Mouse (Mus musculus) neural tube, embryonic 14.5 days (tissue): ENCODE measurements around the gene Wdr70. TPM values are rescaled to one million over a fixed set of nuclear protein-coding genes. Genes with fewer than 3 reads are reported as not detected.

Experiments used
- ATAC-seq: fragments of 200-750 bp; cut with Nextera tagmentation; 2 replicates; pipeline ENCODE4 v1.8.0; 2017; ENCODE audit warnings: low read depth, mild to moderate bottlenecking, moderate TSS enrichment, moderate library complexity
- H3K27ac ChIP-seq: fragments of 300-500 bp; sonication (generic); 2 replicates; pipeline ENCODE4 v1.5.1; 2014; ENCODE audit warnings: low read depth, mild to moderate bottlenecking, control low read depth, low read length, moderate library complexity, mixed read lengths
- H3K27me3 ChIP-seq: fragments of 300-500 bp; sonication (generic); 2 replicates; pipeline ENCODE4 v1.6.1; 2014; ENCODE audit warnings: low read length; ENCODE audit not compliant: control insufficient read depth, insufficient read depth
- H3K36me3 ChIP-seq: fragments of 300-500 bp; sonication (generic); 2 replicates; pipeline ENCODE4 v1.6.1; 2014; ENCODE audit warnings: low read length, mixed read lengths; ENCODE audit not compliant: control insufficient read depth, insufficient read depth
- H3K4me1 ChIP-seq: fragments of 300-500 bp; sonication (generic); 2 replicates; pipeline ENCODE4 v1.6.1; 2014; ENCODE audit warnings: low read length; ENCODE audit not compliant: control insufficient read depth, insufficient read depth
- H3K4me2 ChIP-seq: fragments of 300-500 bp; sonication (generic); 2 replicates; pipeline ENCODE4 v1.6.1; 2014; ENCODE audit warnings: mild to moderate bottlenecking, low read depth, low read length, control low read depth
- H3K4me3 ChIP-seq: fragments of 300-500 bp; sonication (generic); 2 replicates; pipeline ENCODE4 v1.5.1; 2014; ENCODE audit warnings: low read depth, low read length, control low read depth, mixed read lengths
- H3K9ac ChIP-seq: fragments of 300-500 bp; sonication (generic); replicated peaks from 2 replicates; pipeline ENCODE4 v1.6.1; 2014; ENCODE audit warnings: low read depth, mild to moderate bottlenecking, control low read depth, low read length, mixed read lengths
- H3K9me3 ChIP-seq: fragments of 300-500 bp; sonication (generic); 2 replicates; pipeline ENCODE4 v1.6.1; 2016; ENCODE audit warnings: low read length; ENCODE audit not compliant: control insufficient read depth
- WGBS: fragments of 180-500 bp; shearing (Covaris S2); extraction: QIAGEN DNeasy Blood & Tissue Kit; methylation state at CpG from one replicate; pipeline ENCODE4 v1.1.7; 2014; 5-methylcytosine and 5-hydroxymethylcytosine counted together
- polyA plus RNA-seq: library from polyadenylated mRNA; unstranded; fragments of >200 nt; fragmentation: Nextera tagmentation; extraction: Ambion mirVana; gene quantifications from 2 replicates; pipeline ENCODE4 v1.2.1, GENCODE M21; 2014

The Wdr70 gene
- polyA plus RNA-seq, 1 experiment from 2014 or later, result 63.7 TPM

- Histone ChIP-seq H3K36me3 (no peaks in the 10 kb centered on the region), H3K9ac (no peak overlapping the region), H3K4me1 (no peaks in the 10 kb centered on the region), H3K27ac (no peak overlapping the region), H3K4me2 (no peak overlapping the region), H3K9me3 (no peaks in the 10 kb centered on the region), H3K4me3 (no peak overlapping the region), H3K27me3 (no peaks in the 10 kb centered on the region)
- 55% methylated on average over 4 of the region's 4 CpGs for WGBS
- ATAC-seq, result no peak
Measured at GRCm38 (mm10) chr15:7934580-7934979, 164.4 kb downstream of the Wdr70 start.

GRCm38 (mm10) chr15:7934105-7934504 is 164.9 kb downstream of the Wdr70 start:
- Histone ChIP-seq H3K4me3 (no peak overlapping the region), H3K27ac (no peak overlapping the region), H3K36me3 (no peaks in the 10 kb centered on the region), H3K27me3 (no peaks in the 10 kb centered on the region), H3K9me3 (no peaks in the 10 kb centered on the region), H3K4me1 (no peaks in the 10 kb centered on the region), H3K9ac (no peak overlapping the region), H3K4me2 (no peak overlapping the region)
- no peak; the same call in 1 of the 2 replicates for ATAC-seq
- WGBS, result 53% methylated on average over 16 of the region's 16 CpGs

DNA sequence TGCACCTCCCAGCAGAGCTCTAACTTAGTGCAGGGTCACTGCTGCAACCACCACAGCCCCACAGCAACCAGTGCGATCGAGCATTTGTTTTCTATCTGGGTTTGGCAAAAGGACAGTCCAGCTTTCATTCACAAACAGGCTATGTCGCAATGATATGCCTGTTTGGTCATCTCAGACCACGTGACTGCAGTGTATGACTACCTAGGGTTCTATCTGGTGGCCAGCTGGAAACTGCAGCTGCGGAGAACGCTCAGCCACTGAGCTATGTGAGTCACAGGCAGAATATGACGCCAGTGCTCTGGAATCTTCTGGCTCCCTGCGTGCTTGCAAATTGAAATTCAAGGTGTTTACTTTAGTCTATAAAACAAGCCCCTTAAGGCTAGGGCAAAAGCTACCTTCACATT is 167.4 kb downstream of the Wdr70 start:
- no peaks in the 10 kb centered on the region for H3K4me1 ChIP-seq
- H3K9me3 ChIP-seq, result no peaks in the 10 kb centered on the region
- no peak overlapping the region for H3K4me3 ChIP-seq
- 83% methylated on average over 8 of the region's 8 CpGs for WGBS
- H3K9ac ChIP-seq, result no peak overlapping the region
- H3K4me2 ChIP-seq, result no peak overlapping the region
- no peaks in the 10 kb centered on the region for H3K27me3 ChIP-seq
- H3K27ac ChIP-seq, result no peak overlapping the region
- no peak for ATAC-seq
- no peaks in the 10 kb centered on the region for H3K36me3 ChIP-seq

DNA sequence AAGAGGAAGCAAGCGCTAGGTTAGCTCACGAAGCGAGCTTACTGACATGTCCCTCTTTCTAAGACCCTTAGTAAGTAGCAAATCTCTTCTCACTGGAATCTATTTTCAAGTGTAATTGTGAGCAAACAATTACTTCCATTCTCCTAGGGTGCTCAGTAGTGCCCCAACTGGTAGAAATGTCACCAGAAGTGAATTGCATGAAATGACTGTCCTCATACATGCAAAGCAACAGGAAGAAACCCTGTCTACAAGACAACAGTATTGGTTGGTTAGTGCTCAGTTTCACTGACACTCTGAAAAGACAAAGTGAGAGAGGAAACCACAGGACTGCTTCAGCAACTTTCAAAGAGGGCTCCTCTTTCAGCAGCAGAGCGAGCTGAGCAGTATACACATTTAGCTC is 173.6 kb downstream of the Wdr70 start:
- 95% methylated on average over 4 of the region's 4 CpGs for WGBS
- no peaks in the 10 kb centered on the region for H3K36me3 ChIP-seq
- H3K27me3 ChIP-seq, result no peaks in the 10 kb centered on the region
- no peak for ATAC-seq
- H3K4me3 ChIP-seq, result no peak overlapping the region
- H3K27ac ChIP-seq, result no peak overlapping the region
- no peak overlapping the region for H3K4me2 ChIP-seq
- no peak overlapping the region for H3K9ac ChIP-seq
- no peaks in the 10 kb centered on the region for H3K9me3 ChIP-seq
- H3K4me1 ChIP-seq, result no peaks in the 10 kb centered on the region

DNA sequence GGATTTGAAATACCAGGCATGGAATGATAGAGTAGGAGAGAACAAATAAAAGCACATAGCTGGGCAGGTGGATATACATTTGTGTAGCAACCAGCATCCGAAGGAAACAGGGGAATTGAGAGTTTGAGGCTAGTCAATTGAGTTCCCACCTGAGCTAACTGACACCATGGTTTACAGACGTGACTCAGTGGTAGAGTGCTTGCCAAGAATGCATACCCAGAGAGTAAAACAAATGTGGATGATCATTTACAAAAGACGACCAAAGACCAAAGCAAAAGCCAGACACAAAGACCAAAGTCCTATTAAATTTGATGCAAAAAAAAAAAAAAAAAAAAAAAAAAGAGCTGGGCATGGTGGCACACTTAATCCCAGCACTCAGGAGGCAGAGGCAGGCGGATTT is 175.7 kb downstream of the Wdr70 start:
- Histone ChIP-seq H3K9me3 (no peaks in the 10 kb centered on the region), H3K27me3 (no peaks in the 10 kb centered on the region), H3K4me3 (no peak overlapping the region), H3K4me1 (no peaks in the 10 kb centered on the region), H3K4me2 (no peak overlapping the region), H3K9ac (no peak overlapping the region), H3K27ac (no peak overlapping the region), H3K36me3 (no peaks in the 10 kb centered on the region)
- WGBS, result 97% methylated on average over 4 of the region's 4 CpGs
- ATAC-seq, result no peak

- Histone ChIP-seq H3K4me2 (no peak overlapping the region), H3K9ac (no peak overlapping the region), H3K27me3 (no peaks in the 10 kb centered on the region), H3K27ac (no peak overlapping the region), H3K36me3 (no peaks in the 10 kb centered on the region), H3K4me3 (no peak overlapping the region), H3K9me3 (no peaks in the 10 kb centered on the region), H3K4me1 (no peaks in the 10 kb centered on the region)
- ATAC-seq, result peak; percentile 93
- 74% methylated on average over 14 of the region's 14 CpGs for WGBS
Measured at GRCm38 (mm10) chr15:7922291-7923037, 176.5 kb downstream of the Wdr70 start.

- no peaks in the 10 kb centered on the region for H3K4me1 ChIP-seq
- no peak overlapping the region for H3K4me2 ChIP-seq
- H3K9ac ChIP-seq, result no peak overlapping the region
- no peak for ATAC-seq
- H3K27me3 ChIP-seq, result no peaks in the 10 kb centered on the region
- H3K9me3 ChIP-seq, result no peaks in the 10 kb centered on the region
- no peak overlapping the region for H3K4me3 ChIP-seq
- no peaks in the 10 kb centered on the region for H3K36me3 ChIP-seq
- no peak overlapping the region for H3K27ac ChIP-seq
- 95% methylated on average over 6 of the region's 6 CpGs for WGBS
Measured at GRCm38 (mm10) chr15:7921124-7921523, 177.9 kb downstream of the Wdr70 start.

- H3K27ac ChIP-seq, result no peak overlapping the region
- no peaks in the 10 kb centered on the region for H3K36me3 ChIP-seq
- H3K27me3 ChIP-seq, result no peaks in the 10 kb centered on the region
- H3K9me3 ChIP-seq, result no peaks in the 10 kb centered on the region
- WGBS, result 64% methylated on average over 5 of the region's 5 CpGs
- no peak overlapping the region for H3K9ac ChIP-seq
- no peaks in the 10 kb centered on the region for H3K4me1 ChIP-seq
- H3K4me2 ChIP-seq, result no peak overlapping the region
- no peak overlapping the region for H3K4me3 ChIP-seq
- no peak for ATAC-seq
Measured at GRCm38 (mm10) chr15:7906491-7907035, 192.4 kb downstream of the Wdr70 start.

- no peaks in the 10 kb centered on the region for H3K4me1 ChIP-seq
- H3K27ac ChIP-seq, result no peak overlapping the region
- H3K4me2 ChIP-seq, result no peak overlapping the region
- H3K9ac ChIP-seq, result no peak overlapping the region
- H3K9me3 ChIP-seq, result no peaks in the 10 kb centered on the region
- H3K27me3 ChIP-seq, result no peaks in the 10 kb centered on the region
- ATAC-seq, result no peak
- WGBS, result 98% methylated on average over 6 of the region's 6 CpGs
- no peaks in the 10 kb centered on the region for H3K36me3 ChIP-seq
- H3K4me3 ChIP-seq, result no peak overlapping the region
Measured at GRCm38 (mm10) chr15:7899286-7899685, 199.7 kb downstream of the Wdr70 start.
